Mouse (Mus musculus) frontal cortex, adult (tissue): ENCODE measurements around the gene Rab25.
"Not testable (repeated sequence)": the region's sequence is repeated elsewhere in the genome, so short reads cannot be mapped to it uniquely, and the experiment has no call there.

Source experiments
- ATAC-seq: cut with Nextera tagmentation; 2 replicates; pipeline ENCODE4 v1.9.2; 2017; ENCODE audit warnings: mild to moderate bottlenecking, moderate library complexity, mixed read lengths; ENCODE audit not compliant: low TSS enrichment

Rab25 gene

DNA sequence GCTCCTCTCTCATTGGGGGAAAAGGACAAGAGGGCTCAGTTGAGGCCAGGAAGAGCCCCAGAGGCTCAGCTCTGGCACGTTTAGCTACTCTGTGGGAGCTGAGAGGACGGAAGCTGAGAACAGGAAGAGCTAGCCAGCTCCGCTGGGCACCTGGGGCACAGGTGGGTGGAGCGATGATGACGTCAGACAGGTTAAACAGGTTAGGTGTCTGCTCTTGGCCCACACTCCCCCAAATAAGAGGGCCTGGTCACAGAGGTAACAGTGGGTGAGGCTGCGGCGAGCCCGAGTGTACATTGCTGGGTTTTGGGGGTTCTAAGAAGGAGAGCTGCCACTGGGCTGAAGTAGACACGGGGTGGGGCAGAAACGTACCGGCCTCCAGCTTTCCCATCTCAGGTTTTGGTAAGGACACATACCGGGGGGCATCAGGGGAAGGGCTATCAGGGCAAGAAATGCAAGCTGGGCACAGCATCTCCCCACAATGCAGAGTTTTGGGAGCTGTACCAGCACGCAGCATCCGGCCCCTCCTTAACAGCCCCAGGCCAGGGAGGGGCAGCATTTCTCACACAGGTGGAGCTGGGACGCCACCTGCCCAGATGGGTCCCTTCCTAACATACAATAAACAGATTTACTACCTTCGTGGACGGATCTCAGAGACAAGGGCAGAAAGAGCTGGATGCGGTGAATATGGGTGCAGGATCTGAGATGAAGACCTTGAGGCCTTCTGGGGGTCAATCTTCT, at the start of gene Rab25:
Gene Rab25, minus strand, starts transcription at position 121 of the 738 bp plus-strand sequence.
- ATAC-seq, result no peak

DNA sequence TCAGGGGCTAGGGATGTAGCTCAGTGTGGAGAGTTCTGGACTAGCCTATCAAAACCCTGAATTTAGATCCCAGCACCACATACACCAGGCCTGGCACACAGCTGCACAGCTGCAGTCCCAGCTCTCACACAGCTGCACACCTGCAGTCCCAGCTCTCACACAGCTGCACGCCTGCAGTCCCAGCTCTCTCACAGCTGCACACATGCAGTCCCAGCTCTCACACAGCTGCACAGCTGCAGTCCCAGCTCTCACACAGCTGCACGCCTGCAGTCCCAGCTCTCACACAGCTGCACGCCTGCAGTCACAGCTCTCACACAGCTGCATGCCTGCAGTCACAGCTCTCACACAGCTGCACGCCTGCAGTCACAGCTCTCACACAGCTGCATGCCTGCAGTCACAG, 48.4 kb upstream of the Rab25 start:
- not testable (repeated sequence) for ATAC-seq

DNA sequence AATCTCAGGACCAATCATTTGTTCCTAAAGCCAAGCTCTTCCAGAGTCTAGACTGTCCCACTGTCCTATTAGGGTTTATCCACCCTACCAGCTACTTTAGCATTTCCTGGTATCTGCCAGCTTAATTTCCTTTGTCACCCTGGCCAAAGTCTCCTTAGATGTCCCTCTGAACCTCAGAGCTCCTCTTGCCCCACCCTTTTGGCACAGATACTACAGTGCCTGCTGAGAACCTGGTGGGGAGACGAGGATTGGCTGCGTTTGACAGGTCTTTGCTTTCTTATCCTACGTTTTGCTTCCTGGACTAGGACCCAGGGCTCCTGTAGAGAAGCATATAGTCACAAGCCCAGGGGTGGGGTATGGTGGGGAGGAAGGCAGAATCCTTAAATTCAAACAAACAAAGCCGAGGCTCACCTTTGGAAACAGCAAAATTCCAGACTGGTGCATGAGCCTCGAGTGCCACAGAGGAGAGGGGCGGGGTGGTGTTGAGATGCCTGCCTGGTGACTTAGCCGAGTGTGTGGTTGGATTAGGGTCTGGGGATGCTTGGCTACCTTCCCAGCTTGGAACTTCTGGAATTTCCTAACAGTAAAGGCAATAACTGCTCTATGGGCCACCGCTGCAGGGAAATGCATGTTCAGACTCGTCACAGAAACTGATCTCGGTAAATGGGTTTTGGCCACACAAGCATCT, 45.9 kb upstream of the Rab25 start:
- ATAC-seq, result no peak

DNA sequence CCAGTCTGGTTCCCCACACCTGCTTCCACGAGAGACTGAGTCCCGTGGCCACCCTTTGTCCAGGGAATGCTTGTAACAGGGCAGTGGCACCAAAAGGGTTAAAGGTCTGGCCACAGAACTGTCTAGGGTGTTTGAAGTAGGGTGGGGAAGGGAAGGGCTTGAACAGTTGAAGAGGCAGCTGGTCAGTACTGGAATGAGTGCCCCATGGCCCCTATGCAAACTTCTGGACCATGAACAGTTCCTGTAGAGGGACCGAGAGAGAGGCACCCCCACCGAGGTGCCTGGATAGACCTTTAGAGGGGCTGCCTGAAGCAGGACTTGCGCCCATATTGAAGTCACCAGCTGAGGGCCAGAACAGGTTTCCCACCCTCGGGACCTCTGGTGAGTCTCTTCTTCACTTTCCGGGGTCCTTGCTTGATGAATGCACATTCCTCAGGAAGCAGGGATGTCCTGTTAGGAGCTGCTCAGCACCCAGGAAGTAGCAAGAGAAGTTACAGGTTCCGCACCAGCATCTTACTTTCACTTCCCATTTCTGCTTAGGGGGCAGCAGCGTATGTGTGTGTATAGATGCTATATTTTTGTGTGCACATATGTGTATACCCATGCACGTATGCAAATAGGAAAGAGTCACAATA, 45.0 kb upstream of the Rab25 start:
- ATAC-seq, result no peak

DNA sequence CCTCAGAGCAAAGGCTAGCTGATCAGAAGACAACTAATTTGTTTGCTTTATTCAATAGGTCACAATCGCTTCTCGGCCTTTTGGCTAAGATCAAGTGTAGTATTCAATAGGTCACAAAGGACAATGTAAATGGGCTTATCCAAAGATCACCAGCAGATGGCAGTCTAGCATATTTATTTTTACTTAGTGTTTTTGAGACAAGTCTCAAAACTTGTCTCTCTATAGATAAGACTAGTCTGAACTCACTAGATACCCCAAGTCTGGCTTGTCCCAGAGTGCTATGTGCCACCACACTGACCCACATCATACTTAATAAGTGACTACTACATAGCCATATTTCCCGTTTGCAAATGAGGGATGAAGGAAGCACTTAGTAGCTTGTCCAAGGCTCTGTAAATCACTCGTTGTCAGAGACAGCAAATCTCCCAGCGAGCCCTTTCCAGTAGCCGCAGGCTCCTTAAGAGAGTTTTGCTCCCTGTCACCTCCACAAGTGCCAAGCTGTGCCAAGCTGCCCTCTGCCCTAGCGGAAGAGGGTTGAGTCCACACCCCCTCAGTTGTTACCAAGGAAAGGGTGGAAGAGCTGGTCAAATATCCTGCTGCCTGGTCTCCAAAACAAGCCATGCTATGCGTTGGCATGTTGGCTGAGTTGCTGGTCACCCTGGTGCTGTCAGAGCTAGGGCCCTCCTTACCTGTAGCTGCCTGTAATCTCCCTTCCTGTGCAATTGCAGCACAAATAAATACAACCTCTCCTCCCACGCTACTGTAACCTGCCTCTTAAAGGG, 44.0 kb upstream of the Rab25 start:
- ATAC-seq, result peak; percentile 52; the same call in 1 of the 2 replicates

DNA sequence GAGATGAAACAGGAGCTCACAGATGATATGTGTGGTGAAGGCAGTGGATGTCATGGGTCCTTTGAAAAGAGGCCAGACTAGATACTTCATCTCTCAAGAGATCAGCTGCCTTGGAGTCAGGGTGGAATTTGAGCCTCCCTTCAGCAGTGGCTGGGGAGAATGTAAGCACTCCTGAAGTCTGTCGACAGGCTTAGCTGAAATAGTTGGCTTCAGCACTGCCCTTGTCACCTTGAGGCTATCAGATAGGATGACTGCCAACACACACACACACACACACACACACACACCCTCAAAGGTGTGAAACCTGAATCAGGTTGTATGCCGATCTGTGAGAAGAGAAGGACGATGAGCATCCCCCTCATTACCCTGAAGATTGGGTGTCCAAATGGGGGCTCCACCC, 42.9 kb upstream of the Rab25 start:
- no peak for ATAC-seq

DNA sequence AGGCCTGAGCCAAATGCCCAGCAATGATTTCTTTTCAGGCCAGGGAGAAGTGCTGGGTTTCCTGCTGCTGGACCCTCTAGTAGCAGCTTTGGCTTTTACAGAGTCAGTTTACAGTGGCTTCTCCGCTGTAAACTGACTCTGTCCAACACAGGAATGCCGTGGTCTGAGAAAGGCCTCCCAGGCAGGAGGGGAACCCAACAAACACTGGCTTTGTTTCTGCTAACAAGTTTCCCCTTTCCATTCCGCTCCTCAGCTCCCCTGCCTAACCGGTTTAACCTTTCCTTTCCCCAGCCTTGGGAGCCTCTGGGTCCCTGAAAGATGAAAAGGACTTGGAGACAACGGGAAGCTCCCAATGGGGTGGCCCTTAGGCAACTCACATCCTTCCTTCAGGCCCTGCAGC, 42.1 kb upstream of the Rab25 start:
- ATAC-seq, result no peak

DNA sequence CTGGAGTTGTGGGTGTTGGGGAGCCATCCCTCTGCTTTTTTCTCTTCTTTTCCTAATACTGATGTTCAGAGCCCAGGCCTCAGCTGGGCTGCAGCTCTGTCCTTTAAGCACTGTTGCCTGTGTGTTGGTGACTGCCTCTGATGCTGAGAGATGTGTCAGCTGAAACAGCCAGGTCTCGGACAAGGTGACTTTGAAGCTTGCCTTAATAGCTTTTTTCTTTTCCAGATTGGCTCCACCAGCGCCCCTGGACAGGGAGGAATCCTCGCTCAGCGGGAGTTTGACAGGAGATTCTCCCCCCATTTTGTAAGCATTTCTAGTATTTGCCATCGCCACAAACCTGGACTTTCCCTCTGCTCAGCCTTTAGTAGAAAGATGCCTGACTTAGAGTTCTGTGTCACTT, 38.5 kb upstream of the Rab25 start:
- no peak for ATAC-seq

DNA sequence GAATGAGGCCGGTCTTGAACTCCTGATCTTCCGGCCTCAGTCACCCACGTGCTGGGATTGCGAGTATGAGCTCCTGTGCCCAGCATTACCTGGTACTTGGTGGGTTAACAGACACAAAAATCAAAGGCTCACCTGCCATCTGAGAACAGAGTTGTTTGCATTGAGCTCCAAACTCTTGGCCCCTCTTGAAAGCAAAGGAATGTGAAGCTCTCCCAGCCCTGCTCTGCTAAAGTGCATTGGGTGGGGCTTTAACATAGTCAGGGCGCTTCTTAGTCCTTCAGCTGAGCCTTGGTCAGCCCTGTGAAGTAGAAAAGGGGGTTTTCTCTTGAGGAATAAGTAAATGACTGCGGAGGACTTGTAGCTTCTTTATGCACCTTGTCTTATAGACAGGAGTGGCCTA, 37.7 kb upstream of the Rab25 start:
- no peak for ATAC-seq

DNA sequence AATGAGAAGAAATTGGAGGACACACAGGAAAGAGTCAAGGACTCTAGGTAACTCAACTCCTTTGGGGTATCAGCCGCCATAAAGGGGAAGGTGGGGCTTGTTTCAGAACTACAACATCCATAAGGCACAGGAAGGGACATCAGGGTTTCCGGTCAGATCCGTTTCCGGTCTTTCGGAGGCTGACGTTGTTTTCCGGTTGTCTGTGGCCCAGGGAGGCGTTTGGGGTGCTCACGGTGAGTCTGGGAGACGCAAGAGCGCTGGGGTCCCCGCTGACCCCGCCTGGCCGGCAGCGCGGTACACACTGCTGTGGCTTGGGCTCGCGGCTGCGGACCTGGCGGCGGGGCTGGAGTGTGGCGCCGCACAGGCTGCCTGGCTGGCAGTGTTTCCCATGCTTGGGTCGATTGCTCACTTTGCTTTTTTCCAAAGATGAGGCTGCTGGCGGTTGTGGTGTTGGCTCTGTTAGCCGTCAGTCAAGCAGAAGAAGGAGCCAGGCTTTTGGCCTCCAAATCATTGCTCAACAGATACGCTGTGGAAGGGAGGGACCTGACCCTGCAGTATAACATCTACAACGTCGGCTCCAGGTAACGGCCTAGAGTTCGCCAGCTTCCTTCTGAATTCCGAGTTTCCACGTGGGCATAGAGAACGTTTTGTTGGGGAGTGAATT, 31.5 kb upstream of the Rab25 start:
- ATAC-seq, result peak; percentile 100

DNA sequence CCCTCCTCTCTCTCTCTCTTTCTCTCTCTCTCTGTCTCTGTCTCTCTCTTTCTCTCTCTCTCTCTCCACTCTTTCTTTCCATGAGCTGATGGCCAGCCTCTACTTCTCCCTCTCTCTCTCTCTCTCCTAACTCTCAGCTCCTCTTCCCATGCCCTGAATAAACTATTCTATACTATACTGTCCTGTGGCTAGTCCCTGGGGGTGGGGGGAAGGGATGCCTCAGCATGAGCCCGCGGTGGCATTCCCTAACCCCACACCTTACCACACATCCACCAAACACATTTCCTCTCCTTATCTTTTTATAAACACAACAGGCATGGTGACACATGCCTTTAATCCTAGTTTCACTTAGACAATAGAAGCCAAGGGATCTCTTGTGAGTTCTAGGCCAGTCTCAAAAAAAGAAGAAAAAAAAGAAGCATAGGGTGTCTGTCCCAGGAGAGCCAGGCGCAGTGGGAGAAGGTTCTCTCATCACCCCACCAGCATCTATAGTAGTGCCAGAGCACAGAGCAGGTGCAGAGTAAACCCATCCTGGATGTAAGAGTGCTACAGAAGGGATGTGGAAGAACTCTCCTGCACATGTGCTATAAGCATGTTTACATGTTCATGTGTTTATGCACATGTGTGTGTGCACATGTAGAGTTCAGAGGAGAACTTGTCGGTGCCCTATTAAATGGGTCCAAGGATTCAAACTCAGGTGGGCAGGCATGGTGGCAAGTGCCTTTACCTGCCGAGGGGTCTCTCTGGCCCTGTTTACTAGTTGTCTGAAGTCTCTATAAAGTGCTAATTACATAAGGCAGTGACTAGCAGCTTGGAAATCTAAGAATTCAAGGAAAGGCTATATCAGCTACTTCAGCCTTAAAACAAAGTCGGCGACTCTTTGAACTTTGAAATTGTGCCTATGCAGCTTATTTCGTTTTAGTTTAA, 30.7 kb upstream of the Rab25 start:
- ATAC-seq, result no peak

DNA sequence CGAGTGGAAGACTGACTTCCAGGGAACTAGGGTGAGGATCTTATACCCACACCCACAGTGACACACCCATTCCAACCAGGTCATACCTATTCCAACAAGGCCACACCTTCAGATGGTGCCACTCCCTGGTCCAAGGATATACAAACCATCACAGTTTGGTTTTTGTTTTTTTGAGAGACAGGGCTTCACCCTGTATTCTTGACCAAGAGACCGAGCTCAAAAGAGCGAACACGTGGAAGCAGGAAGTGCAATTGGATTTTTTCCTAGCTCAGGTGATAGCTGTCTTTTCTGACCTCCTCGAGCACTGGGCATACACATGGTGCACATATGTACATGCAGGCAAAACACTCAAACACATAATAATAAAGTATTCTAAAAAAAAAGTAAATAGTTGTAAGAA, 29.7 kb upstream of the Rab25 start:
- not testable (repeated sequence) for ATAC-seq

DNA sequence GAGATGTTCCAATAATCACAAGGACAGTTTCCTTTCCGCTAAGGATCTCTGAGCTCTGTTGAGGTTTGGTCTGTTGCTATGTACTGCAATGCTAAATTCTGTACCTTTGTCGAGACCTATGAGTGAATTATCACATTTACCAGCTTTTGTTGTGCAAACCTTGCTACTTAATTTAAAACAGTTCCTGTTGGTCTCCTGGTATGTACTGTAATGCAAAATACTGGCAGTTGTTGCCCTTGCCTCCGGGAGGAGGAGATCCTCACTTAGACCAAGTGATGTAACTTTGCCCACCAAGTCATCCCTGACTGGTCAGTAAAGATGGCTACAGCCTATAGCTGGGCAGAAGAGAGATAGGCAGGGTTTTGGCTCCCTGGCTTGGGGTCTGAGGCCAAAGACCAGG, 27.4 kb upstream of the Rab25 start, which contains the start of gene Ssr2:
Gene Ssr2, plus strand, starts transcription at position 337 of the 400 bp plus-strand sequence.
- ATAC-seq, result no peak

DNA sequence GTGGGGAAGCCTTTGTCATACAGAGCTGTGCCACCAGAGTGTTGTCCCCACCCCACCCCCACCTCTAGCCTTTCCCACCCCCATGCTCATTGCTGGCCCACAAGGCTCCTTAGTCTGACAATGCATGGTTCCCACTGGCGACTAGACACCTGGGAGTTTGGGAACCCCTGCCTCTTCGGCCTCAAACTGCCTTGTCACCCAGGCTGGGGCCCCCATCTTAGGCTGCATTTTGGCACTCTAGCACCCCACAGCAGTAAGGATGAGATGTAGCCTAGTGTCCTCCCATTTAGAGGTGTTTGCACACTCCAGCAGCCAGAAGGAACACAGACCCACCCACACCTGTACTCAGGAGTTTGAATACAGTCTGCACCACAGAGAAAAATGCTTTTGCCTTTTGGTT, 25.7 kb upstream of the Rab25 start:
- no peak for ATAC-seq

DNA sequence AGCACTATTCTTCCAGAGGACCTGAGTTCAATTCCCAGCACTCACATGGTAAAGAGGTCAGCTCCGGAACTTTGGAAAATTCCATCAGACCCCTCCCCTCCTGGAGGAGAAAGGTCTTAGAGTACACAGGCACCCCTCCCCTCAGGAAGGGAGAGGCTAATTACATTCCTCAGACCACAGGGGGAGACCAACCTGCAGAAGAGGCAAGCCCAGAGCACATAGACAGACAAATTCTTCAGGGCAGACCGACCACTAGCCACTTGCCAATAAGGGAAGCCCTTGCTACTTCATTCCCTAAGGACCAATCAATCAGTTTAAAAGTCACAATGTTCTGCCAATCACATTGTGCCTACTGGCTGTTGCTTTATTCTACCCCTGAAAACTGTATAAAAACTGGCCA, 24.7 kb upstream of the Rab25 start:
- ATAC-seq, result no peak

DNA sequence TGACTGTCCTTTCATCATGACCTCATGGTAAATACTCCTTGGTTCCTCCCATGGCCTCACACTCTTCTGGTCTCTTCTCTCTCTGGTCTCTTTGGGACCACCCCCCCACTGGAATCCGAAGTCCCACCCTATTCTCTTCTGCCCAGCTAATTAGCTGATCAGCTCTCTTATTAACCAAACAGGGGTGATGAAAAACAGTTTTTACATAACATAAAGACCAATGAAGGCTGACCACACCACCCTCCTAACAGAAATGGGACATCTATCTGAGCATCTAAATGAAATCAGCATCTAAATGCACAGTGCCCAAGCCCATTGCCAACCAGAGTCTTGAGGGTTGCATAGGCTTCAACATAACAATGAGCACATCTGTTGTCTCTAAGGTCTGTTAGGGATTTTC, 23.8 kb upstream of the Rab25 start:
- ATAC-seq, result no peak

DNA sequence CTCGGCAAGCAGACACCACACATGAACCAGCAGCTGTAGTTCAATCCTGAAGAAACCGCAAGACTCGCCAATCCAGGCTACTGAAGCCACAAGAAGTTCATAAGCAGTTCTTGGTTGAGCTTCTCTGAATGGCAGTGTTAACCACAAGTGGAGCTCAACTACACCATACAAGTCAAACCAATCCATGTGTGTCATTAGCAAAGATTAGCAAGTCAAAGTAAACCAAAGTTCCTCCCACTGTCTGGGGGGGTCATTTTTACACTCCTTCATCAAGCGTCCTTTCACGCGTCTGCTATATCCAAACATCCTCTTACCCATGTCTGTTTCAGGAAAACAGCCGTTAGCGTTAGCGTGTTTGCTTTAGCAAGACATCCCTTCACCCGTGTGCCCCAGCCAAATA, 22.2 kb upstream of the Rab25 start:
- ATAC-seq, result no peak

DNA sequence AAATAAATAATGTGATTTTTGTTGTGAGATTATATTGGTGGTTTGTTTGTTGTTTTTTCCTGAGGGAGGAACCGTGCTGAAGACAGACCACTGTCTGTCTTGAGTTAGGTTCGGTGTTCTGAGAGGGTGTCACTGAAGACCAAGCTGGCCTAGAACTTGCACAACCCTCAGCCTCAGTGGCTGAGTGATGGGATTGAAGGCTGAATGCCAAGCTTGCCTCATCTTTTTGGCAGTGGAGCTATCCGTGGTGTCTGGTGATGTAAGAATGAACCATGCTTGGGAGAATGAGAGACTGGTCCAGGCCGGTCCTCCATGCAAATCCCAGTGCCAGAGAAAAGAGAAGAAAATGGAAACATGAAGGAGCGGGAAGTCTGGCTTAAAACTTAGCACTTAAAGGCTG, 21.6 kb upstream of the Rab25 start:
- no peak for ATAC-seq

DNA sequence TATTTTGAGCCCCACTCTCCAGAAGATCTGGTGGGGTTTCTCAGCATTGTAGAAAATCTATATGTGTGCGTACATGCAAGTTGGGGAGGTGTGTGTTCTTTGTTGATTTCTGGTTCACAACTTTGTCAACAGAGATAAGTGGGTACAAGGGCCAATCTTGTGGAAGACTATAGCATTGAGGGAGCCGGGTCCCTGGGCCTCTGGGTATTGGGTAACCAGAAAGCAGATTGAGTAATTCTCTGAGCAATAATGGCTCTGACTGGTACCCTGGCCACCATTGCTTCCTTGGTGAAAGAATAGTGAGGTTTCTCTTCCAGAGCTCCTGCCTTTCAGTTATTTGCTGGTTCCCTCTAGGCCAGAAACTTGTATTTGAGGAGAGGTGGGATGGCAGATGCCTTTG, 21.0 kb upstream of the Rab25 start:
- ATAC-seq, result no peak

DNA sequence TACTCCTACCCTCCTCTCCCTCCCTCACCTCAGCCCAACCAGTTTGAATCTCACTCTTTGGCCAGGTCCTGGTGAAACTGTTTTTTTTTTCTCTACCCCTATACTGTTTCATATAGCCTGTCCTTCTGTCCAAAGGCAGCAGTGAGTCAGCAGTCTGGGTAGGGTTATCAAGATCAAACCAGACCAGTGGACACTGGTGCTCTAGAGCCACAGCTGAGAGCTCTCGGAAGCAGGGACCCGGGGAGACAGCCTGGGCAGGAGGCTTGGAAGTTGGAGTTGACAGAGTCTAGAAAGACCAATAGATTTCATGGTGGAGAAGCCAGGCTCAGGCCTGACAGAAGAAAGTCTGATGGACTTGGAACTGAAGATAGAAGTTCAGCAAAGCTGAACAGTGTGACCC, 20.5 kb upstream of the Rab25 start:
- no peak for ATAC-seq

DNA sequence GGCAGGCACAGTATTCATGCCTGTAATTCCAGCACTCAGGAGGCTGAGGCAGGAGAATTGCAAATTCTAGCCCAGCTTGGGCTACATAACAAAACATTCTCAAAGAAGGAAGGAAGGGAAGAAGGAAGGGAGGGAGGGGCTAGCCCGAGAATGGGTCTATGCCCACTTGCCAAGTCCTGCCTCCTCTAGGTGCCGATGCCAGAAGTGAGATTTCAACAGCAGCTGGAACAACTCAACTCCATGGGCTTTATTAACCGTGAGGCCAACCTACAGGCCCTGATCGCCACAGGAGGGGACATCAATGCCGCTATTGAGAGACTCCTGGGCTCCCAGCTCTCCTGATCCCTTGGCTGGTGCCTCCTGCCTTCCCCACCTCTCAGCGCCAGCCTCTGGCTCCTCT, 19.8 kb upstream of the Rab25 start:
- no peak for ATAC-seq
